Mouse (Mus musculus): Measurements from ENCODE around the gene Slc35g2.

- TF ChIP-seq POLR2A (IDR thresholded peaks at IDR 0.05; ENCODE audit: insufficient read depth, low read depth, low read length): no peak
- TF ChIP-seq EP300 (IDR thresholded peaks at IDR 0.05; ENCODE audit: insufficient read depth, low read depth, low read length): no peak
- TF ChIP-seq CTCF (IDR thresholded peaks at IDR 0.05): no peak
Measured at GRCm38 (mm10) chr9:100573300-100573699, 2.4 kb upstream of the Slc35g2 start.

Measured in heart, adult 2 months (tissue).